In the genomic region with DNA sequence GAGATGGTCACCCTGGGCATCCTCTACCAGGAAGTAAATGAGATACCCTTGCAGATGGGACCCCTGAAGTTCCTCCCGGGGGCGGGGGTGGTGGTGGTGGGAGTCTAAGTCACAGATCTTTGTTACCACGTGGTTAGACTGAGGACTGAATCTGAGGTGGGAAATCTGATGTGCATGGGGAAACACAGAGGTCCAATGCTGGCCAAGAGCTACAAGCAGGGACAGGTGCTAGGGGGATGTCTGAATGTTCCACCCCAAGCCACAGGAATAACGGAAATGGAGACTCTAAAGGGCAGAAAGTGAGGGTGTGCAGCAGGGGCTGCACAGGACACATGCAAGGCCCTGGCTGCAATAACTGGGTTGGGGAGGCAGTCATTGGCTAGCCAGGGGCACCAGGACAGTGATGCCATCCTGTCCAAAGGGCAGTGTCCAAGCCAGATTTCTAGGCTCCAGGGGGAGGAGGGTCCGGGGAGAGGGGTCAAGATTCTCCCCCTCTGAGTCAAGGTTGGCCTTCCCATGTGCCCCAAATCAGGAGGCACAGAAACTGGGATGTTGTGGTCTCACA, we compare ENCODE assay signal across 14 mouse cellular contexts. TPM values are rescaled to one million over a fixed set of nuclear protein-coding genes. Genes with fewer than 3 reads are reported as not detected.
DNase-seq lines count a peak whose midpoint lies in the region; ATAC-seq lines count a peak whose summit lies in the region.
"Had no signal": no experiment of that assay in that cellular context is flagged by ENCODE, and none has a peak within 500 bp of the region (broad histone marks: within the 10 kb centered on the region; RNA-seq: fewer than 3 reads in every experiment).

No protein-coding gene starts in this region.

- no peak overlapping the region for H3K4me2 ChIP-seq in forebrain, embryonic 16.5 days (ENCODE audit: low read length)
- peak overlapping the region; percentile 64; the same call in 1 of the 2 replicates for H3K4me2 ChIP-seq in kidney, embryonic 14.5 days (replicated peaks; ENCODE audit: low read depth, low read length)
- peak overlapping the region; percentile 83 for H3K4me2 ChIP-seq in embryonic facial prominence, embryonic 13.5 days
- peak overlapping the region; percentile 56 for H3K4me2 ChIP-seq in liver, embryonic 13.5 days
- H3K4me2 ChIP-seq: midbrain, embryonic 13.5 days had no signal

- 60% methylated on average over 5 of the region's 5 CpGs for WGBS in forebrain, embryonic 10.5 days
- 66% methylated on average over 5 of the region's 5 CpGs for WGBS in forebrain, embryonic 16.5 days
- 46% methylated on average over 5 of the region's 5 CpGs for WGBS in kidney, embryonic 14.5 days
- WGBS in embryonic facial prominence, embryonic 13.5 days, result 38% methylated on average over 5 of the region's 5 CpGs
- 49% methylated on average over 5 of the region's 5 CpGs for WGBS in liver, embryonic 13.5 days (ENCODE audit: insufficient replicate concordance)

- H3K4me1 ChIP-seq in forebrain, embryonic 10.5 days, result peaks cover 31% of the 10 kb centered on the region
- no peaks in the 10 kb centered on the region for H3K4me1 ChIP-seq in forebrain, embryonic 16.5 days (replicated peaks; ENCODE audit: control insufficient read depth, insufficient read depth, low read length)
- peaks cover 22% of the 10 kb centered on the region for H3K4me1 ChIP-seq in kidney, embryonic 14.5 days (ENCODE audit: control insufficient read depth, insufficient read depth, low read length)
- peaks cover 32% of the 10 kb centered on the region for H3K4me1 ChIP-seq in embryonic facial prominence, embryonic 13.5 days
- peaks cover 20% of the 10 kb centered on the region for H3K4me1 ChIP-seq in liver, embryonic 13.5 days (replicated peaks)
- H3K4me1 ChIP-seq: midbrain, embryonic 13.5 days had no signal

- no peak for DNase-seq in forebrain, embryonic 10.5 days (ENCODE audit: extremely low spot score, low spot score)
- no peak for DNase-seq in kidney, postnatal 36 days
- no peak for DNase-seq in liver, embryonic 13.5 days
- DNase-seq in adrenal gland, adult (ENCODE audit: inconsistent age in 2 of 2, low spot score in 1 of 2), result no peak
- DNase-seq in left cerebral cortex, adult 18-20 months (ENCODE audit: low spot score in 2 of 2), result no peak
- DNase-seq: cerebellum, adult 8-10 months; kidney, postnatal 25 days; right cerebral cortex, postnatal 25 days had no signal

- peak overlapping the region; percentile 49 for H3K4me3 ChIP-seq in forebrain, embryonic 10.5 days
- H3K4me3 ChIP-seq in forebrain, embryonic 16.5 days (replicated peaks; ENCODE audit: low read length), result no peak overlapping the region
- H3K4me3 ChIP-seq in kidney, embryonic 14.5 days (ENCODE audit: low read length), result no peak overlapping the region
- peak overlapping the region; percentile 57 for H3K4me3 ChIP-seq in embryonic facial prominence, embryonic 13.5 days
- H3K4me3 ChIP-seq in liver, embryonic 13.5 days (replicated peaks), result peak overlapping the region; percentile 50; the same call in 1 of the 2 replicates
- H3K4me3 ChIP-seq: left cerebral cortex, adult 2 months; midbrain, embryonic 13.5 days had no signal

- ATAC-seq in forebrain, embryonic 16.5 days, result no peak
- ATAC-seq in kidney, embryonic 14.5 days (ENCODE audit: low FRiP score, low TSS enrichment), result peak; percentile 3; the same call in 1 of the 2 replicates
- no peak for ATAC-seq in embryonic facial prominence, embryonic 13.5 days (ENCODE audit: insufficient number of reproducible peaks, insufficient read depth, low FRiP score, low TSS enrichment, low read depth)
- no peak for ATAC-seq in liver, embryonic 13.5 days (ENCODE audit: low read depth)
- ATAC-seq: lung, postnatal 0 days; midbrain, embryonic 13.5 days had no signal

- H3K9ac ChIP-seq in forebrain, embryonic 16.5 days (replicated peaks; ENCODE audit: low read depth, low read length), result no peak overlapping the region
- H3K9ac ChIP-seq in kidney, embryonic 14.5 days (ENCODE audit: low read depth, low read length), result 0 out of 2 replicates have a peak overlapping the region, but pooled peaks have one; percentile 62
- peak overlapping the region; percentile 77 for H3K9ac ChIP-seq in embryonic facial prominence, embryonic 13.5 days
- H3K9ac ChIP-seq in liver, embryonic 13.5 days, result peak overlapping the region; percentile 59; the same call in 1 of the 2 replicates
- H3K9ac ChIP-seq: midbrain, embryonic 13.5 days had no signal

- peaks cover 10% of the 10 kb centered on the region for H3K36me3 ChIP-seq in forebrain, embryonic 10.5 days (replicated peaks)
- H3K36me3 ChIP-seq in forebrain, embryonic 16.5 days (ENCODE audit: control insufficient read depth, insufficient read depth), result no peaks in the 10 kb centered on the region
- 0 out of 2 replicates have a peak, but pooled peaks cover 4% of the 10 kb centered on the region for H3K36me3 ChIP-seq in kidney, embryonic 14.5 days (ENCODE audit: control insufficient read depth, insufficient read depth, low read length)
- H3K36me3 ChIP-seq in embryonic facial prominence, embryonic 13.5 days, result peaks cover 21% of the 10 kb centered on the region
- H3K36me3 ChIP-seq in liver, embryonic 13.5 days, result no peaks in the 10 kb centered on the region; the same call in 1 of the 2 replicates
- H3K36me3 ChIP-seq: midbrain, embryonic 13.5 days had no signal

- no peaks in the 10 kb centered on the region for H3K9me3 ChIP-seq in forebrain, embryonic 10.5 days
- no peaks in the 10 kb centered on the region for H3K9me3 ChIP-seq in forebrain, embryonic 16.5 days (ENCODE audit: control insufficient read depth, low read length)
- H3K9me3 ChIP-seq in kidney, embryonic 14.5 days (ENCODE audit: control insufficient read depth, low read length), result no peaks in the 10 kb centered on the region
- no peaks in the 10 kb centered on the region for H3K9me3 ChIP-seq in embryonic facial prominence, embryonic 13.5 days
- H3K9me3 ChIP-seq in liver, embryonic 13.5 days (replicated peaks), result no peaks in the 10 kb centered on the region
- H3K9me3 ChIP-seq: midbrain, embryonic 13.5 days had no signal

- peak overlapping the region; percentile 83 for H3K27ac ChIP-seq in forebrain, embryonic 10.5 days
- no peak overlapping the region for H3K27ac ChIP-seq in forebrain, embryonic 16.5 days (ENCODE audit: low read length)
- H3K27ac ChIP-seq in kidney, embryonic 14.5 days (ENCODE audit: low read depth, low read length), result no peak overlapping the region
- peak overlapping the region; percentile 88 for H3K27ac ChIP-seq in embryonic facial prominence, embryonic 13.5 days
- no peak overlapping the region for H3K27ac ChIP-seq in liver, embryonic 13.5 days
- H3K27ac ChIP-seq: left cerebral cortex, adult 2 months; midbrain, embryonic 13.5 days had no signal

- H3K27me3 ChIP-seq in forebrain, embryonic 10.5 days (ENCODE audit: poor library complexity, severe bottlenecking), result no peaks in the 10 kb centered on the region
- H3K27me3 ChIP-seq in forebrain, embryonic 16.5 days (replicated peaks; ENCODE audit: control insufficient read depth, insufficient read depth, low read length), result no peaks in the 10 kb centered on the region
- no peaks in the 10 kb centered on the region for H3K27me3 ChIP-seq in kidney, embryonic 14.5 days (ENCODE audit: control insufficient read depth, insufficient read depth, low read length)
- H3K27me3 ChIP-seq in embryonic facial prominence, embryonic 13.5 days, result no peaks in the 10 kb centered on the region
- peaks cover 3% of the 10 kb centered on the region; the same call in 1 of the 2 replicates for H3K27me3 ChIP-seq in liver, embryonic 13.5 days
- H3K27me3 ChIP-seq: midbrain, embryonic 13.5 days had no signal

RNA-seq across cellular contexts. Expression of a gene that starts 1.6 kb away (rescaled TPM):
- polyA plus RNA-seq in forebrain, embryonic 10.5 days (2016; fragmentation: Nextera tagmentation; extraction: Ambion mirVana), result 105 and 108 TPM in 2 replicates
- 24.3 and 44.3 TPM in 2 replicates for polyA plus RNA-seq in forebrain, embryonic 16.5 days (2015; fragmentation: Nextera tagmentation; extraction: Ambion mirVana)
- 118 and 120 TPM in 2 replicates for polyA plus RNA-seq in kidney, embryonic 14.5 days (2014; fragmentation: Nextera tagmentation; extraction: Ambion mirVana)
- 259 and 277 TPM in 2 replicates for polyA plus RNA-seq in embryonic facial prominence, embryonic 13.5 days (2015; fragmentation: Nextera tagmentation; extraction: Ambion mirVana)
- 179 and 181 TPM in 2 replicates for polyA plus RNA-seq in liver, embryonic 13.5 days (2015; fragmentation: Nextera tagmentation; extraction: Ambion mirVana)
- total RNA-seq in left cerebral cortex, adult 18-20 months (2021), result 10 to 100 TPM; 12.6 to 12.7 TPM

RNA-seq across cellular contexts. Expression of a gene that starts 18.5 kb away (rescaled TPM):
- polyA plus RNA-seq in forebrain, embryonic 10.5 days (2016; fragmentation: Nextera tagmentation; extraction: Ambion mirVana), result 0.06 TPM in 1 of 2 replicates, not detected in the other
- not detected in 2 replicates for polyA plus RNA-seq in forebrain, embryonic 16.5 days (2015; fragmentation: Nextera tagmentation; extraction: Ambion mirVana)
- 3.9 and 8.4 TPM in 2 replicates for polyA plus RNA-seq in kidney, embryonic 14.5 days (2014; fragmentation: Nextera tagmentation; extraction: Ambion mirVana)
- polyA plus RNA-seq in embryonic facial prominence, embryonic 13.5 days (2015; fragmentation: Nextera tagmentation; extraction: Ambion mirVana), result 0.13 and 6.7 TPM in 2 replicates
- polyA plus RNA-seq in liver, embryonic 13.5 days (2015; fragmentation: Nextera tagmentation; extraction: Ambion mirVana), result 372 and 430 TPM in 2 replicates
- under 1 TPM in 1 of 2 experiments, not detected in 1; 0.35 TPM for total RNA-seq in left cerebral cortex, adult 18-20 months (2021)

RNA-seq across cellular contexts. Expression of a gene that starts 33.6 kb away (rescaled TPM):
- polyA plus RNA-seq in forebrain, embryonic 10.5 days (2016; fragmentation: Nextera tagmentation; extraction: Ambion mirVana), result 5.8 and 6.4 TPM in 2 replicates
- polyA plus RNA-seq in forebrain, embryonic 16.5 days (2015; fragmentation: Nextera tagmentation; extraction: Ambion mirVana), result 9.2 and 10.0 TPM in 2 replicates
- polyA plus RNA-seq in kidney, embryonic 14.5 days (2014; fragmentation: Nextera tagmentation; extraction: Ambion mirVana), result 2.8 and 4.8 TPM in 2 replicates
- 5.3 and 7.1 TPM in 2 replicates for polyA plus RNA-seq in embryonic facial prominence, embryonic 13.5 days (2015; fragmentation: Nextera tagmentation; extraction: Ambion mirVana)
- 18.5 and 21.3 TPM in 2 replicates for polyA plus RNA-seq in liver, embryonic 13.5 days (2015; fragmentation: Nextera tagmentation; extraction: Ambion mirVana)
- total RNA-seq in left cerebral cortex, adult 18-20 months (2021), result 10 to 100 TPM; 18.7 to 19.4 TPM

RNA-seq across cellular contexts. Expression of a gene that starts 40.6 kb away (rescaled TPM):
- polyA plus RNA-seq in forebrain, embryonic 10.5 days (2016; fragmentation: Nextera tagmentation; extraction: Ambion mirVana), result 8.5 and 9.7 TPM in 2 replicates
- 1.4 and 1.6 TPM in 2 replicates for polyA plus RNA-seq in forebrain, embryonic 16.5 days (2015; fragmentation: Nextera tagmentation; extraction: Ambion mirVana)
- polyA plus RNA-seq in kidney, embryonic 14.5 days (2014; fragmentation: Nextera tagmentation; extraction: Ambion mirVana), result 20.7 and 21.0 TPM in 2 replicates
- 37.9 and 38.9 TPM in 2 replicates for polyA plus RNA-seq in embryonic facial prominence, embryonic 13.5 days (2015; fragmentation: Nextera tagmentation; extraction: Ambion mirVana)
- 18.7 and 18.8 TPM in 2 replicates for polyA plus RNA-seq in liver, embryonic 13.5 days (2015; fragmentation: Nextera tagmentation; extraction: Ambion mirVana)
- total RNA-seq in left cerebral cortex, adult 18-20 months (2021), result under 1 TPM; 0.91 to 1.00 TPM

Comparison
In these comparisons a context has a peak if more than half of its experiments do, and no peak if none do; other contexts are left out.
1. H3K27ac ChIP-seq: peak in forebrain, embryonic 10.5 days (single experiment) and embryonic facial prominence, embryonic 13.5 days (single experiment); none in forebrain, embryonic 16.5 days (single experiment), kidney, embryonic 14.5 days (single experiment) and liver, embryonic 13.5 days (single experiment).
2. H3K4me3 ChIP-seq: peak in forebrain, embryonic 10.5 days (single experiment), embryonic facial prominence, embryonic 13.5 days (single experiment) and liver, embryonic 13.5 days (single experiment); none in forebrain, embryonic 16.5 days (single experiment) and kidney, embryonic 14.5 days (single experiment).
3. RNA of a gene that starts 18.5 kb away (polyA plus RNA-seq): 372 to 430 TPM in liver, embryonic 13.5 days; 3.9 to 8.4 TPM in kidney, embryonic 14.5 days, 0.13 to 6.7 TPM in embryonic facial prominence, embryonic 13.5 days, 0.06 TPM in forebrain, embryonic 10.5 days and not detected in forebrain, embryonic 16.5 days; every median in the first group is over 10 times any median in the second.